ENCODE assay signal across 9 mouse cellular contexts in genomic region chr2:178454664-178455516, GRCm38 (mm10). TPM values are rescaled to one million over a fixed set of nuclear protein-coding genes. Genes with fewer than 3 reads are reported as not detected.
DNase-seq lines count a peak whose midpoint lies in the region; ATAC-seq and TF ChIP-seq lines count a peak whose summit lies in the region.
"Had no signal": no experiment of that assay in that cellular context is flagged by ENCODE, and none has a peak within 500 bp of the region (broad histone marks: within the 10 kb centered on the region; RNA-seq: fewer than 3 reads in every experiment).

No protein-coding gene starts in this region.

- H3K9ac ChIP-seq in heart, embryonic 16.5 days (ENCODE audit: low read length) = no peak overlapping the region
- no peak overlapping the region for H3K9ac ChIP-seq in intestine, embryonic 14.5 days (ENCODE audit: low read length)
- H3K9ac ChIP-seq in lung, postnatal 0 days (replicated peaks; ENCODE audit: low read depth) = no peak overlapping the region

- peak; percentile 70 for TF ChIP-seq EP300 in lung, postnatal 0 days (IDR thresholded peaks at IDR 0.05)

- no peaks in the 10 kb centered on the region for H3K9me3 ChIP-seq in heart, embryonic 16.5 days (replicated peaks; ENCODE audit: control insufficient read depth, low read length)
- H3K9me3 ChIP-seq in embryonic facial prominence, embryonic 10.5 days = no peaks in the 10 kb centered on the region
- H3K9me3 ChIP-seq in intestine, embryonic 14.5 days (ENCODE audit: control insufficient read depth, low read length) = no peaks in the 10 kb centered on the region
- H3K9me3 ChIP-seq in lung, postnatal 0 days (ENCODE audit: low read length) = no peaks in the 10 kb centered on the region

- H3K36me3 ChIP-seq in heart, embryonic 16.5 days (ENCODE audit: control insufficient read depth, insufficient read depth) = no peaks in the 10 kb centered on the region
- no peaks in the 10 kb centered on the region for H3K36me3 ChIP-seq in embryonic facial prominence, embryonic 10.5 days (replicated peaks)
- H3K36me3 ChIP-seq in intestine, embryonic 14.5 days (ENCODE audit: control insufficient read depth, insufficient read depth, low read length) = no peaks in the 10 kb centered on the region
- H3K36me3 ChIP-seq in lung, postnatal 0 days (ENCODE audit: insufficient read depth, low read length) = no peaks in the 10 kb centered on the region

- no peak overlapping the region for H3K4me3 ChIP-seq in heart, embryonic 16.5 days (ENCODE audit: low read length)
- H3K4me3 ChIP-seq in embryonic facial prominence, embryonic 10.5 days = no peak overlapping the region
- no peak overlapping the region for H3K4me3 ChIP-seq in intestine, embryonic 14.5 days (ENCODE audit: low read depth, low read length)
- H3K4me3 ChIP-seq in lung, postnatal 0 days (ENCODE audit: low read depth, low read length) = no peak overlapping the region

- DNase-seq in heart, postnatal 4 days = no peak
- DNase-seq in embryonic facial prominence, embryonic 10.5 days (ENCODE audit: low spot score) = peak; percentile 29
- DNase-seq in intestine, embryonic 14.5 days (ENCODE audit: low spot score) = peak; percentile 62
- DNase-seq in lung, postnatal 0 days (ENCODE audit: low spot score) = peak; percentile 44
- DNase-seq in gastrocnemius, postnatal 36 days = no peak
- no peak for DNase-seq in thymus, postnatal 14 days
- no peak for DNase-seq in thymus, postnatal 0 days (ENCODE audit: low spot score)

- intact Hi-C loops in gastrocnemius, postnatal 36 days (cut with DNase I) = no loop called here

- ATAC-seq in heart, embryonic 16.5 days (replicated peaks; ENCODE audit: extremely low read depth, insufficient read depth, low FRiP score) = no peak; the same call in 1 of the 2 replicates
- peak; percentile 62; the same call in 1 of the 2 replicates for ATAC-seq in intestine, embryonic 14.5 days (replicated peaks; ENCODE audit: low FRiP score, low TSS enrichment, low read depth)
- peak; percentile 73 for ATAC-seq in lung, postnatal 0 days

- H3K27ac ChIP-seq in heart, embryonic 16.5 days (ENCODE audit: low read length) = peak overlapping the region; percentile 42
- H3K27ac ChIP-seq in embryonic facial prominence, embryonic 10.5 days (replicated peaks) = peak overlapping the region; percentile 67
- H3K27ac ChIP-seq in intestine, embryonic 14.5 days (ENCODE audit: low read depth) = peak overlapping the region; percentile 65
- H3K27ac ChIP-seq in lung, postnatal 0 days (ENCODE audit: low read length) = no peak overlapping the region

- WGBS in heart, embryonic 16.5 days = 47% methylated on average over 17 of the region's 17 CpGs
- 55% methylated on average over 17 of the region's 17 CpGs for whole genome bisulfite sequencing in embryonic facial prominence, embryonic 10.5 days
- 20% methylated on average over 17 of the region's 17 CpGs for WGBS in intestine, embryonic 14.5 days
- 25% methylated on average over 17 of the region's 17 CpGs for WGBS in lung, postnatal 0 days

- H3K4me1 ChIP-seq in heart, embryonic 16.5 days (ENCODE audit: control insufficient read depth, insufficient read depth, low read length) = no peaks in the 10 kb centered on the region
- peaks cover 27% of the 10 kb centered on the region for H3K4me1 ChIP-seq in embryonic facial prominence, embryonic 10.5 days
- peaks cover 8% of the 10 kb centered on the region for H3K4me1 ChIP-seq in intestine, embryonic 14.5 days (replicated peaks; ENCODE audit: control insufficient read depth, insufficient read depth, low read length)
- H3K4me1 ChIP-seq in lung, postnatal 0 days (ENCODE audit: insufficient read depth, low read depth, low read length) = peaks cover 4% of the 10 kb centered on the region; the same call in 1 of the 2 replicates

- TF ChIP-seq CTCF in lung, postnatal 0 days (IDR thresholded peaks at IDR 0.05) = no peak

- no peak overlapping the region for H3K4me2 ChIP-seq in heart, embryonic 16.5 days (ENCODE audit: low read depth, low read length)
- peak overlapping the region; percentile 24 for H3K4me2 ChIP-seq in intestine, embryonic 14.5 days (ENCODE audit: low read length)
- no peak overlapping the region for H3K4me2 ChIP-seq in lung, postnatal 0 days (replicated peaks; ENCODE audit: low read depth, low read length)

- H3K27me3 ChIP-seq in heart, embryonic 16.5 days (ENCODE audit: control insufficient read depth, insufficient read depth, low read length) = no peaks in the 10 kb centered on the region
- H3K27me3 ChIP-seq in embryonic facial prominence, embryonic 10.5 days (replicated peaks; ENCODE audit: low read depth, poor library complexity, severe bottlenecking) = no peaks in the 10 kb centered on the region
- no peaks in the 10 kb centered on the region for H3K27me3 ChIP-seq in intestine, embryonic 14.5 days (replicated peaks; ENCODE audit: control insufficient read depth, insufficient read depth, low read length)
- H3K27me3 ChIP-seq in lung, postnatal 0 days (replicated peaks; ENCODE audit: insufficient read depth, low read length) = no peaks in the 10 kb centered on the region

RNA-seq across cellular contexts. Expression of gene Cdh26, which starts 24.6 kb away (rescaled TPM):
- 0.15 and 0.18 TPM in 2 replicates for polyA plus RNA-seq in heart, embryonic 16.5 days (2015; fragmentation: Nextera tagmentation; extraction: Ambion mirVana)
- under 1 TPM; 0.12 to 0.25 TPM for total RNA-seq in heart, postnatal 4 days (2021)
- 0.19 TPM in 1 of 2 replicates, not detected in the other for polyA plus RNA-seq in embryonic facial prominence, embryonic 10.5 days (2016; fragmentation: Nextera tagmentation; extraction: Ambion mirVana)
- 0.73 and 0.86 TPM in 2 replicates for polyA plus RNA-seq in intestine, embryonic 14.5 days (2014; fragmentation: Nextera tagmentation; extraction: Ambion mirVana)
- polyA plus RNA-seq in lung, postnatal 0 days (2015; fragmentation: Nextera tagmentation; extraction: Ambion mirVana) = 0.13 and 0.19 TPM in 2 replicates
- not detected for total RNA-seq in gastrocnemius, postnatal 36 days (2021)
- polyA plus RNA-seq in thymus, postnatal 0 days (2015; fragmentation: Nextera tagmentation; extraction: Ambion mirVana) = 0.16 and 0.18 TPM in 2 replicates
- total RNA-seq: MEL had no signal

RNA-seq across cellular contexts. Expression of gene Fam217b, which starts 40.6 kb away (rescaled TPM):
- polyA plus RNA-seq in heart, embryonic 16.5 days (2015; fragmentation: Nextera tagmentation; extraction: Ambion mirVana) = 6.6 and 6.8 TPM in 2 replicates
- total RNA-seq in heart, postnatal 4 days (2021) = 10 to 100 TPM; 12.6 to 14.0 TPM
- 3.4 and 4.7 TPM in 2 replicates for polyA plus RNA-seq in embryonic facial prominence, embryonic 10.5 days (2016; fragmentation: Nextera tagmentation; extraction: Ambion mirVana)
- 6.4 and 9.2 TPM in 2 replicates for polyA plus RNA-seq in intestine, embryonic 14.5 days (2014; fragmentation: Nextera tagmentation; extraction: Ambion mirVana)
- 3.5 and 4.2 TPM in 2 replicates for polyA plus RNA-seq in lung, postnatal 0 days (2015; fragmentation: Nextera tagmentation; extraction: Ambion mirVana)
- 1 to 10 TPM; 1.9 to 2.4 TPM for total RNA-seq in gastrocnemius, postnatal 36 days (2021)
- polyA plus RNA-seq in thymus, postnatal 0 days (2015; fragmentation: Nextera tagmentation; extraction: Ambion mirVana) = 1.1 and 1.5 TPM in 2 replicates
- total RNA-seq: MEL had no signal

RNA-seq across cellular contexts. Expression of gene Ppp1r3d, which starts 40.6 kb away (rescaled TPM):
- polyA plus RNA-seq in heart, embryonic 16.5 days (2015; fragmentation: Nextera tagmentation; extraction: Ambion mirVana) = 21.0 and 22.9 TPM in 2 replicates
- 10 to 100 TPM; 25.1 to 25.9 TPM for total RNA-seq in heart, postnatal 4 days (2021)
- polyA plus RNA-seq in embryonic facial prominence, embryonic 10.5 days (2016; fragmentation: Nextera tagmentation; extraction: Ambion mirVana) = 1.8 and 1.9 TPM in 2 replicates
- polyA plus RNA-seq in intestine, embryonic 14.5 days (2014; fragmentation: Nextera tagmentation; extraction: Ambion mirVana) = 4.9 and 5.1 TPM in 2 replicates
- 3.5 and 4.2 TPM in 2 replicates for polyA plus RNA-seq in lung, postnatal 0 days (2015; fragmentation: Nextera tagmentation; extraction: Ambion mirVana)
- total RNA-seq in gastrocnemius, postnatal 36 days (2021) = 1 to 10 TPM; 2.4 to 4.9 TPM
- polyA plus RNA-seq in thymus, postnatal 0 days (2015; fragmentation: Nextera tagmentation; extraction: Ambion mirVana) = 1.0 and 1.3 TPM in 2 replicates
- total RNA-seq: MEL had no signal

RNA-seq across cellular contexts. Expression of gene Sycp2, which starts 47.4 kb away (rescaled TPM):
- 0.12 and 0.20 TPM in 2 replicates for polyA plus RNA-seq in heart, embryonic 16.5 days (2015; fragmentation: Nextera tagmentation; extraction: Ambion mirVana)
- 1 to 10 TPM; 2.1 to 3.1 TPM for total RNA-seq in heart, postnatal 4 days (2021)
- 0.05 TPM in 1 of 2 replicates, not detected in the other for polyA plus RNA-seq in embryonic facial prominence, embryonic 10.5 days (2016; fragmentation: Nextera tagmentation; extraction: Ambion mirVana)
- 0.11 and 0.27 TPM in 2 replicates for polyA plus RNA-seq in intestine, embryonic 14.5 days (2014; fragmentation: Nextera tagmentation; extraction: Ambion mirVana)
- 0.10 and 0.15 TPM in 2 replicates for polyA plus RNA-seq in lung, postnatal 0 days (2015; fragmentation: Nextera tagmentation; extraction: Ambion mirVana)
- under 1 TPM; 0.05 to 0.18 TPM for total RNA-seq in gastrocnemius, postnatal 36 days (2021)
- polyA plus RNA-seq in thymus, postnatal 0 days (2015; fragmentation: Nextera tagmentation; extraction: Ambion mirVana) = 0.04 and 0.07 TPM in 2 replicates
- total RNA-seq: MEL had no signal

Comparison
In these comparisons a context has a peak if more than half of its experiments do, and no peak if none do; other contexts are left out.
1. DNase-seq: peak in embryonic facial prominence, embryonic 10.5 days (single experiment), intestine, embryonic 14.5 days (single experiment) and lung, postnatal 0 days (single experiment); none in heart, postnatal 4 days (single experiment), gastrocnemius, postnatal 36 days (0 of 2), thymus, postnatal 14 days (single experiment) and thymus, postnatal 0 days (single experiment).